23 mouse cellular contexts compared by ENCODE assay signal in the genomic region with DNA sequence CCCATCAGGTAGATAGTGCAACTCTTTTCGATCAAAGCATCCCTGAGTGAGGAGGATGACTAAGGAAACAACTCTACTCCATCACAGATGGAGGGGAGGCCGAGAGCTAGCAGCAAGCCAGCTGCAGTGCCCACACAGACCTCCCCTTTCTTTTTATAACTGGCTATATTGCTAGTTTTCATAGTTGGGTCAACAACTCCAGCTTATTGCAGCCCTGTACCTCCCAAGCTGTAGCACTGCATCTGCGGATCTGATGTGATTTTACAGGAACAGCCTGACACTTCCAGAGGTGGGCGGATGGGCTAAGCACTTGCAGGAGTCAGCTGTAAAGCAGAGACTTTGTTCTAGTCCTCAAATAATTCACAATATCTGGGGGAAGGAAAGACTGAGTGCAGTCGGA. TPM values are rescaled to one million over a fixed set of nuclear protein-coding genes. Genes with fewer than 3 reads are reported as not detected.
A peak's percentile ranks its signal among the peaks of the same experiment; 100 is the strongest.
DNase-seq lines count a peak whose midpoint lies in the region; ATAC-seq and TF ChIP-seq lines count a peak whose summit lies in the region.
"Had no signal": no experiment of that assay in that cellular context is flagged by ENCODE, and none has a peak within 500 bp of the region (broad histone marks: within the 10 kb centered on the region; RNA-seq: fewer than 3 reads in every experiment).

No protein-coding gene starts in this region.

- no peak for TF ChIP-seq CTCF in layer of hippocampus, adult 2 months (conservative IDR thresholded peaks at IDR 0.05)

- peak overlapping the region; percentile 53 for H3K27ac ChIP-seq in layer of hippocampus, adult 2 months
- H3K27ac ChIP-seq: forebrain, embryonic 10.5 days; heart, adult 2 months; kidney, embryonic 15.5 days; liver, embryonic 15.5 days; midbrain, embryonic 13.5 days; neural tube, embryonic 12.5 days had no signal

- no peak overlapping the region for H3K4me3 ChIP-seq in layer of hippocampus, adult 2 months
- H3K4me3 ChIP-seq: forebrain, embryonic 10.5 days; heart, adult 2 months; kidney, embryonic 15.5 days; liver, embryonic 15.5 days; midbrain, embryonic 13.5 days; neural tube, embryonic 12.5 days had no signal

- ATAC-seq in frontal cortex, adult (ENCODE audit: low TSS enrichment), result peak; percentile 84
- no peak for ATAC-seq in megakaryocyte, adult 5-6 weeks (ENCODE audit: poor library complexity, severe bottlenecking)
- ATAC-seq: forebrain, postnatal 0 days; hindbrain, embryonic 16.5 days; intestine, embryonic 16.5 days; midbrain, embryonic 13.5 days had no signal

- DNase-seq in layer of hippocampus, adult 2 months (ENCODE audit: low spot score in 2 of 2), result peak; percentile 27 to 32
- no peak for DNase-seq in layer of hippocampus, postnatal 14 days (ENCODE audit: low spot score in 2 of 2)
- peak; percentile 78 to 85 for DNase-seq in left cerebral cortex, adult 9 months (ENCODE audit: low spot score in 2 of 2)
- DNase-seq in right cerebral cortex, postnatal 25 days, result peak; percentile 53
- DNase-seq in B cell, adult 2 months, result no peak
- DNase-seq: adrenal gland, postnatal 36 days; cerebellum, adult 18-20 months; cerebellum, postnatal 36 days; forebrain, postnatal 0 days; gastrocnemius, postnatal 10 days; heart, adult 2 months; heart, postnatal 36 days; lung, postnatal 10 days; thymus, postnatal 25 days had no signal

RNA-seq across cellular contexts. Expression of a gene that starts 18.7 kb away (rescaled TPM):
- total RNA-seq in layer of hippocampus, adult 2 months (2021), result 10 to 100 TPM; 89.8 to 91.3 TPM
- 10 to 100 TPM; 62.9 to 66.0 TPM for total RNA-seq in layer of hippocampus, postnatal 14 days (2021)
- total RNA-seq in megakaryocyte, adult 5-6 weeks (2015), result 62.6 and 73.6 TPM in 2 replicates
- 71.0 TPM in 2 replicates for total RNA-seq in megakaryocyte, adult 5-6 weeks (2017)

Comparison
In these comparisons a context has a peak if more than half of its experiments do, and no peak if none do; other contexts are left out.
1. DNase-seq: peak in layer of hippocampus, adult 2 months (2 of 2), left cerebral cortex, adult 9 months (2 of 2) and right cerebral cortex, postnatal 25 days (single experiment); none in layer of hippocampus, postnatal 14 days (0 of 2) and B cell, adult 2 months (0 of 2).